Mouse (Mus musculus) MEL (cell line): Measurements from ENCODE around the gene Cdca3. TPM values are rescaled to one million over a fixed set of nuclear protein-coding genes. Genes with fewer than 3 reads are reported as not detected.

Experiments used
- DNase-seq: peaks from one replicate; pipeline ENCODE4 v3.0.0; 2011; ENCODE audit warnings: low read depth, low spot score
- H3K27ac ChIP-seq: 2 replicates; pipeline ENCODE4 v1.5.1; 2012; ENCODE audit warnings: low read depth, mild to moderate bottlenecking, control low read depth, low read length, moderate library complexity; ENCODE audit not compliant: control insufficient read depth
- H3K27me3 ChIP-seq, 2 experiments: fragments of 150-350 bp in 1 of 2; sonication (generic) in 1 of 2; 2 replicates each; pipeline ENCODE4 v1.6.1; 2012; ENCODE audit warnings: low read length in 2 of 2, mild to moderate bottlenecking in 2 of 2, improper control_type of control experiment in 1 of 2, moderate library complexity in 1 of 2; ENCODE audit not compliant: insufficient read depth in 2 of 2, control insufficient read depth in 1 of 2
- H3K36me3 ChIP-seq, 2 experiments: 2 replicates each; pipeline ENCODE4 v1.6.1; 2012 to 2014; ENCODE audit warnings: low read length in 2 of 2, improper control_type of control experiment in 1 of 2, inconsistent platforms in 1 of 2, mild to moderate bottlenecking in 1 of 2; ENCODE audit not compliant: insufficient read depth in 2 of 2, control insufficient read depth in 1 of 2
- H3K4me1 ChIP-seq, 2 experiments: fragments of 150-350 bp in 1 of 2; sonication (generic) in 1 of 2; 2 replicates each; pipeline ENCODE4 v1.6.1; 2012; ENCODE audit warnings: low read length in 2 of 2, improper control_type of control experiment in 1 of 2, mild to moderate bottlenecking in 1 of 2; ENCODE audit not compliant: insufficient read depth in 2 of 2, control insufficient read depth in 1 of 2
- H3K4me3 ChIP-seq, 2 experiments: fragments of 150-350 bp in 1 of 2; sonication (generic) in 1 of 2; 2 replicates each; pipeline ENCODE4 v1.5.1; 2012; ENCODE audit warnings: low read depth in 2 of 2, low read length in 2 of 2, mild to moderate bottlenecking in 2 of 2, moderate library complexity in 2 of 2, control low read depth in 1 of 2, improper control_type of control experiment in 1 of 2; ENCODE audit not compliant: control insufficient read depth in 1 of 2, insufficient read depth in 1 of 2
- H3K79me2 ChIP-seq: 2 replicates; pipeline ENCODE4 v1.6.1; 2012; ENCODE audit warnings: mild to moderate bottlenecking, low read length, moderate library complexity; ENCODE audit not compliant: control insufficient read depth, poor library complexity, insufficient read depth
- H3K9ac ChIP-seq: 2 replicates; pipeline ENCODE4 v1.6.1; 2012; ENCODE audit warnings: low read depth, mild to moderate bottlenecking, control low read depth, low read length, moderate library complexity; ENCODE audit not compliant: control insufficient read depth, poor library complexity, severe bottlenecking
- H3K9me3 ChIP-seq: fragments of 150-350 bp; sonication (generic); replicated peaks from 2 replicates; pipeline ENCODE4 v1.6.1; 2012; ENCODE audit warnings: mild to moderate bottlenecking, low read length, improper control_type of control experiment, moderate library complexity; ENCODE audit not compliant: insufficient read depth
- CHD1 ChIP-seq: IDR thresholded peaks from 2 replicates; pipeline ENCODE4 v1.6.1; 2012; ENCODE audit warnings: low read depth, mild to moderate bottlenecking, inconsistent platforms, low read length, improper control_type of control experiment
- CHD2 ChIP-seq: IDR thresholded peaks from 2 replicates; pipeline ENCODE4 v1.6.1; 2011; ENCODE audit warnings: low read length, improper control_type of control experiment
- EP300 ChIP-seq, 2 experiments: IDR thresholded peaks; 2 replicates each; pipeline ENCODE4 v1.6.1; 2011; ENCODE audit warnings: improper control_type of control experiment in 2 of 2, low read length in 2 of 2, low read depth in 1 of 2, mild to moderate bottlenecking in 1 of 2
- JUND ChIP-seq: IDR thresholded peaks from 2 replicates; pipeline ENCODE4 v1.6.1; 2011; ENCODE audit warnings: low read depth, mild to moderate bottlenecking, improper control_type of control experiment, low read length
- KAT2A ChIP-seq: conservative IDR thresholded peaks from 2 replicates; pipeline ENCODE4 v1.6.1; 2012; ENCODE audit warnings: low read depth, low read length, improper control_type of control experiment, inconsistent platforms
- MAFK ChIP-seq: IDR thresholded peaks from 2 replicates; pipeline ENCODE4 v1.6.1; 2011; ENCODE audit warnings: low read depth, mild to moderate bottlenecking, low read length, improper control_type of control experiment, borderline replicate concordance
- MAX ChIP-seq: IDR thresholded peaks from 2 replicates; pipeline ENCODE4 v1.6.1; 2011; ENCODE audit warnings: low read length, improper control_type of control experiment
- MXI1 ChIP-seq: IDR thresholded peaks from 2 replicates; pipeline ENCODE4 v1.6.1; 2011; ENCODE audit warnings: mild to moderate bottlenecking, low read depth, low read length, improper control_type of control experiment
- MYB ChIP-seq: IDR thresholded peaks from 2 replicates; pipeline ENCODE4 v1.6.1; 2011; ENCODE audit warnings: mild to moderate bottlenecking, low read depth, low read length, improper control_type of control experiment
- POLR2A ChIP-seq, 2 experiments: IDR thresholded peaks; 2 replicates each; pipeline ENCODE4 v1.6.1; 2011 to 2012; ENCODE audit warnings: low read length in 2 of 2, mild to moderate bottlenecking in 2 of 2, control low read depth in 1 of 2, improper control_type of control experiment in 1 of 2, low read depth in 1 of 2, moderate library complexity in 1 of 2; ENCODE audit not compliant: control insufficient read depth in 1 of 2, insufficient read depth in 1 of 2, poor library complexity in 1 of 2
- RAD21 ChIP-seq: IDR thresholded peaks from 2 replicates; pipeline ENCODE4 v1.6.1; 2011; ENCODE audit warnings: mild to moderate bottlenecking, low read depth, low read length, improper control_type of control experiment
- RCOR1 ChIP-seq: IDR thresholded peaks from 2 replicates; pipeline ENCODE4 v1.6.1; 2012; ENCODE audit warnings: low read depth, mild to moderate bottlenecking, inconsistent platforms, low read length, improper control_type of control experiment
- SIN3A ChIP-seq: IDR thresholded peaks from 2 replicates; pipeline ENCODE4 v1.6.1; 2012; ENCODE audit warnings: low read length, improper control_type of control experiment, inconsistent platforms
- SMC3 ChIP-seq: IDR thresholded peaks from 2 replicates; pipeline ENCODE4 v1.6.1; 2011; ENCODE audit warnings: low read depth, low read length, improper control_type of control experiment
- USF1 ChIP-seq: IDR thresholded peaks from 2 replicates; pipeline ENCODE4 v1.6.1; 2014; ENCODE audit warnings: low read depth, mild to moderate bottlenecking, inconsistent platforms, low read length, improper control_type of control experiment, moderate library complexity
- USF2 ChIP-seq, 2 experiments: IDR thresholded peaks; 2 replicates each; pipeline ENCODE4 v1.6.1; 2011 to 2012; ENCODE audit warnings: improper control_type of control experiment in 2 of 2, low read length in 2 of 2, borderline replicate concordance in 1 of 2, inconsistent platforms in 1 of 2, low read depth in 1 of 2, mild to moderate bottlenecking in 1 of 2; ENCODE audit not compliant: insufficient read depth in 1 of 2
- ZC3H11A ChIP-seq: IDR thresholded peaks from 2 replicates; pipeline ENCODE4 v1.6.1; 2012; ENCODE audit warnings: low read depth, mild to moderate bottlenecking, inconsistent platforms, low read length, improper control_type of control experiment
- ZMIZ1 ChIP-seq: IDR thresholded peaks from 2 replicates; pipeline ENCODE4 v1.6.1; 2012; ENCODE audit warnings: low read depth, mild to moderate bottlenecking, inconsistent platforms, low read length, improper control_type of control experiment, moderate library complexity
- polyA plus RNA-seq, 2 experiments: library from polyadenylated mRNA; stranded (reverse) in 1 of 2; unstranded in 1 of 2; fragments of >175 nt in 1 of 2; fragments of >200 nt in 1 of 2; gene quantifications; 2 replicates each; pipeline versions ENCODE4 v1.2.1 to v1.2.4; 2012; ENCODE audit warnings: low replicate concordance in 2 of 2, low read depth in 1 of 2; ENCODE audit not compliant: insufficient read length in 2 of 2, insufficient read depth in 1 of 2, missing spikeins in 1 of 2
- total RNA-seq: library from RNA; depleted of rRNA; stranded (reverse); fragments of 300-350 nt; gene quantifications from 2 replicates; pipeline ENCODE4 v1.2.3, GENCODE M21; 2012

The Cdca3 gene
- total and polyA plus RNA-seq, 3 experiments = 54.5 to 185 TPM; not detected in 1

- Histone ChIP-seq H3K9ac (peak overlapping the region; percentile 73), H3K4me1 (peaks cover 0 to 19% of the 10 kb centered on the region in 2 experiments; a peak in 3 of 4 replicates), H3K27me3 (no peaks in the 10 kb centered on the region), H3K36me3 (peaks cover 8 to 11% of the 10 kb centered on the region in 2 experiments), H3K9me3 (no peaks in the 10 kb centered on the region), H3K79me2 (peaks cover 16% of the 10 kb centered on the region), H3K4me3 (peak overlapping the region; percentile 72 to 78), H3K27ac (peak overlapping the region; percentile 32; the same call in 1 of the 2 replicates)
- TF ChIP-seq MYB (no peak), CHD2 (no peak), JUND (no peak), KAT2A (no peak), SIN3A (no peak), ZMIZ1 (no peak), MAFK (no peak), RAD21 (no peak), MXI1 (no peak), MAX (no peak), SMC3 (no peak), USF2 (IDR thresholded peaks at IDR 0.05; ENCODE audit: borderline replicate concordance in 1 of 2, insufficient read depth in 1 of 2, low read depth in 1 of 2, low read length in 2 of 2) (no peak), USF1 (no peak), POLR2A (IDR thresholded peaks at IDR 0.05; ENCODE audit: control insufficient read depth in 1 of 2, insufficient read depth in 1 of 2, low read depth in 1 of 2, low read length in 2 of 2, poor library complexity in 1 of 2) (no peak), EP300 (IDR thresholded peaks at IDR 0.05; ENCODE audit: low read depth in 1 of 2, low read length in 2 of 2) (no peak), CHD1 (no peak)
- no peak for DNase-seq
Observed at GRCm38 (mm10) chr6:124814448-124814847, 14.9 kb upstream of the Cdca3 start.

GRCm38 (mm10) chr6:124814858-124815774 is 14.2 kb upstream of the Cdca3 start:
- no peak overlapping the region for H3K4me3 ChIP-seq
- H3K27ac ChIP-seq = no peak overlapping the region
- H3K36me3 ChIP-seq = peaks cover 8 to 11% of the 10 kb centered on the region in 2 experiments
- no peaks in the 10 kb centered on the region for H3K9me3 ChIP-seq
- no peak overlapping the region for H3K9ac ChIP-seq
- no peak for DNase-seq
- H3K4me1 ChIP-seq = peaks cover 0 to 13% of the 10 kb centered on the region in 2 experiments; a peak in 3 of 4 replicates
- H3K27me3 ChIP-seq = no peaks in the 10 kb centered on the region
- TF ChIP-seq ZC3H11A (no peak), RCOR1 (no peak)
- TF ChIP-seq, all 39 proteins: peak for 0
- H3K79me2 ChIP-seq = peaks cover 16% of the 10 kb centered on the region
